Mouse (Mus musculus) stomach, postnatal 0 days (tissue): ENCODE measurements around the gene Fam189a1. TPM values are rescaled to one million over a fixed set of nuclear protein-coding genes. Genes with fewer than 3 reads are reported as not detected.

Experiments used
- ATAC-seq: fragments of 200-750 bp; cut with Nextera tagmentation; 2 replicates; pipeline ENCODE4 v1.8.0; 2017; ENCODE audit not compliant: low FRiP score, low TSS enrichment
- DNase-seq: peaks from one replicate; pipeline ENCODE4 v3.0.0-alpha.2; 2016; ENCODE audit warnings: low spot score
- H3K27ac ChIP-seq: fragments of 300-500 bp; sonication (generic); replicated peaks from 2 replicates; pipeline ENCODE4 v1.5.1; 2014; ENCODE audit warnings: mild to moderate bottlenecking, control low read depth
- H3K27me3 ChIP-seq: fragments of 300-500 bp; sonication (generic); 2 replicates; pipeline ENCODE4 v1.6.1; 2014; ENCODE audit warnings: low read length; ENCODE audit not compliant: control insufficient read depth, insufficient read depth
- H3K36me3 ChIP-seq: fragments of 300-500 bp; sonication (generic); 2 replicates; pipeline ENCODE4 v1.6.1; 2014; ENCODE audit warnings: low read length, mixed read lengths; ENCODE audit not compliant: control insufficient read depth, insufficient read depth
- H3K4me1 ChIP-seq: fragments of 300-500 bp; sonication (generic); replicated peaks from 2 replicates; pipeline ENCODE4 v1.6.1; 2014; ENCODE audit warnings: antibody characterized with exemption; ENCODE audit not compliant: control insufficient read depth, insufficient read depth
- H3K4me2 ChIP-seq: fragments of 300-500 bp; sonication (generic); replicated peaks from 2 replicates; pipeline ENCODE4 v1.6.1; 2014; ENCODE audit warnings: low read depth, mild to moderate bottlenecking, control low read depth, moderate library complexity
- H3K4me3 ChIP-seq: fragments of 300-500 bp; sonication (generic); 2 replicates; pipeline ENCODE4 v1.5.1; 2014; ENCODE audit warnings: low read depth, low read length, control low read depth
- H3K9ac ChIP-seq: fragments of 300-500 bp; sonication (generic); 2 replicates; pipeline ENCODE4 v1.6.1; 2014; ENCODE audit warnings: mild to moderate bottlenecking, low read length, control low read depth, mixed read lengths
- H3K9me3 ChIP-seq: fragments of 300-500 bp; sonication (generic); 2 replicates; pipeline ENCODE4 v1.6.1; 2016; ENCODE audit warnings: low read length; ENCODE audit not compliant: control insufficient read depth
- CTCF ChIP-seq: IDR thresholded peaks from 2 replicates; pipeline ENCODE4 v1.5.1; 2016; ENCODE audit warnings: antibody characterized with exemption, low read depth, mild to moderate bottlenecking, moderate library complexity
- EP300 ChIP-seq: optimal IDR thresholded peaks from 2 replicates; pipeline ENCODE3; 2016; ENCODE audit warnings: antibody characterized with exemption
- WGBS: fragments of 180-500 bp; shearing (Covaris S2); extraction: QIAGEN DNeasy Blood & Tissue Kit; methylation state at CpG from one replicate; pipeline ENCODE4 v1.1.7; 2014; 5-methylcytosine and 5-hydroxymethylcytosine counted together
- polyA plus RNA-seq: library from polyadenylated mRNA; unstranded; fragments of >200 nt; fragmentation: Nextera tagmentation; extraction: Ambion mirVana; gene quantifications from 2 replicates; pipeline ENCODE4 v1.2.1, GENCODE M21; 2015

Fam189a1 gene
- polyA plus RNA-seq, 1 experiment from 2014 or later, result 0.25 TPM

GRCm38 (mm10) chr7:64728816-64729215 is 427.6 kb downstream of the Fam189a1 start:
- Histone ChIP-seq H3K27ac (no peak overlapping the region), H3K4me3 (no peak overlapping the region), H3K27me3 (no peaks in the 10 kb centered on the region), H3K36me3 (no peaks in the 10 kb centered on the region), H3K9me3 (no peaks in the 10 kb centered on the region), H3K4me1 (no peaks in the 10 kb centered on the region), H3K4me2 (no peak overlapping the region), H3K9ac (no peak overlapping the region)
- ATAC-seq, result no peak
- no peak for DNase-seq
- 53% methylated on average over 3 of the region's 3 CpGs for WGBS
- TF ChIP-seq EP300 (no peak), CTCF (no peak)

- no peak overlapping the region for H3K4me2 ChIP-seq
- ATAC-seq, result no peak
- no peak for TF ChIP-seq CTCF
- no peak for TF ChIP-seq EP300
- no peaks in the 10 kb centered on the region for H3K27me3 ChIP-seq
- H3K4me1 ChIP-seq, result no peaks in the 10 kb centered on the region
- H3K27ac ChIP-seq, result no peak overlapping the region
- no peak for DNase-seq
- WGBS, result 79% methylated on average over 5 of the region's 5 CpGs
- no peak overlapping the region for H3K9ac ChIP-seq
- no peaks in the 10 kb centered on the region for H3K36me3 ChIP-seq
- H3K4me3 ChIP-seq, result no peak overlapping the region
- H3K9me3 ChIP-seq, result no peaks in the 10 kb centered on the region
Measured at GRCm38 (mm10) chr7:64728181-64728591, 428.2 kb downstream of the Fam189a1 start.

DNA sequence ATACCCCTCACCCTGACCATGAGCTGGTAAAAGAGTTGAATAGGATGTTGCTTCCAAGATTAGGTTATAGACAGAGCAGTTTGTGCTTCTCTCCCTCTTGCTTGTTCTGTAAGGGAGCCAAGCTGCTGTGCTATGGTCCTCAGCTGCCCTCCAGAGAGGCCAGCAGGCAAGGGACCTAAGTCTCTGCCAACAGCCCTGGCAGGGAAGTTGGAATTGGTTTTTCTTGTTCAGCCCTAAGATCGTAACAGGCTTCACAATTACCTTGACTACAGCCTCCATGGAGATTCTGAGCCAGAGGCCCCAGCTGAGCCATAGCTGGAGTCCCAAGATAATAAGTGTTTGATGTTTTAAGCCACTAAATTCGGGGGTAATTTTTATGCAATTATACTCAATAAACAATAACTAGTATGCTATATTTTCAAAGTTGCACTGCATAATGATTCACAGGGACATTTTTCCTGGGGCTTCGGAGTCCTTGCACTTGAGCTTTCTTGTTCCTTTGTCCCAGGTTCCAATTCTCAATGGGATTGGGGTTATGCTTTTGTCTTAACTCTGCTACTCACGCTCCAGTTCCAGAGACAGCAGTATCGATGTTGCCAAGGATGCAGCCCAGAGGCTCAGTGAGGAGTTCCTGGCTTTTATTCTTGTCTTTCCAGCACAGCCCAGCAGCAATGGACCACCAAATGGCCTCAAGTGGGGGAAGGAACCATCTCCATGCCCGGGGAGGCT is 430.2 kb downstream of the Fam189a1 start:
- Histone ChIP-seq H3K4me1 (no peaks in the 10 kb centered on the region), H3K36me3 (no peaks in the 10 kb centered on the region), H3K4me3 (no peak overlapping the region), H3K27ac (no peak overlapping the region), H3K27me3 (no peaks in the 10 kb centered on the region), H3K4me2 (no peak overlapping the region), H3K9ac (no peak overlapping the region), H3K9me3 (no peaks in the 10 kb centered on the region)
- no peak for TF ChIP-seq CTCF
- TF ChIP-seq EP300, result no peak
- no peak for DNase-seq
- WGBS, result 78% methylated on average over 6 of the region's 6 CpGs
- no peak for ATAC-seq

- Histone ChIP-seq H3K9me3 (no peaks in the 10 kb centered on the region), H3K36me3 (no peaks in the 10 kb centered on the region), H3K4me2 (no peak overlapping the region), H3K27me3 (no peaks in the 10 kb centered on the region), H3K27ac (no peak overlapping the region), H3K9ac (no peak overlapping the region), H3K4me1 (no peaks in the 10 kb centered on the region), H3K4me3 (no peak overlapping the region)
- ATAC-seq, result no peak
- 81% methylated on average over 1 of the region's 1 CpGs for WGBS
- TF ChIP-seq EP300, result no peak
- TF ChIP-seq CTCF, result no peak
- no peak for DNase-seq
Measured at GRCm38 (mm10) chr7:64724409-64724808, 432.0 kb downstream of the Fam189a1 start.

DNA sequence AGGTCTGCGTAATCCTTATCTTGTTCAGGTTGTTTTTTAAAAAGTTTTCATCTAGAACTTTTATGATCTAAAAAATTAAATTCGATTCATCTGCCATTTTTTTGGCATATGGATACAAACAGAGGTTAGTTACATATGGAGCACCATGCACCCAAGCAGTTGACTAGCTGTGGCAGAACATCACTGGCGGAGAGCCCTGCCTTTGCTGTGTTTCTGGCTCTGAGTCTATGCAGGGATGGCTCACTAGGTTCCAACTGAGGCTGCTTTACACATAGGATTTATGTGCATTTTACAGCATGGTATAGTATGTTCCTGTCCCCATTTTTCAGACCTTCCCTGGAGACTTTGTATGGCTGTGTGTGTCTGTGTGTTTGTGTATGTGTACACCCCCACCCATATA is 433.1 kb downstream of the Fam189a1 start:
- 77% methylated on average over 3 of the region's 3 CpGs for WGBS
- no peaks in the 10 kb centered on the region for H3K9me3 ChIP-seq

GRCm38 (mm10) chr7:64716286-64716685 is 440.1 kb downstream of the Fam189a1 start:
- no peak overlapping the region for H3K4me2 ChIP-seq
- no peak for ATAC-seq
- no peaks in the 10 kb centered on the region for H3K4me1 ChIP-seq
- no peaks in the 10 kb centered on the region for H3K9me3 ChIP-seq
- no peak for TF ChIP-seq EP300
- TF ChIP-seq CTCF, result no peak
- H3K36me3 ChIP-seq, result no peaks in the 10 kb centered on the region
- no peak overlapping the region for H3K9ac ChIP-seq
- H3K4me3 ChIP-seq, result no peak overlapping the region
- H3K27ac ChIP-seq, result no peak overlapping the region
- no peaks in the 10 kb centered on the region for H3K27me3 ChIP-seq
- 63% methylated on average over 2 of the region's 2 CpGs for WGBS
- DNase-seq, result no peak

More for the DNA sequence above, 433.1 kb downstream of the Fam189a1 start:
- no peak for TF ChIP-seq EP300
- no peak for TF ChIP-seq CTCF
- no peak overlapping the region for H3K9ac ChIP-seq
- ATAC-seq, result no peak
- no peaks in the 10 kb centered on the region for H3K36me3 ChIP-seq
- no peaks in the 10 kb centered on the region for H3K27me3 ChIP-seq
- no peak overlapping the region for H3K4me2 ChIP-seq
- H3K4me1 ChIP-seq, result no peaks in the 10 kb centered on the region
- no peak for DNase-seq
- no peak overlapping the region for H3K4me3 ChIP-seq
- no peak overlapping the region for H3K27ac ChIP-seq
